Mouse (Mus musculus): Measurements from ENCODE around the gene Agrp. TPM values are rescaled to one million over a fixed set of nuclear protein-coding genes. Genes with fewer than 3 reads are reported as not detected.

Agrp gene
- 0.71 and 1.1 TPM in 2 replicates for total RNA-seq (2012; rRNA removed)

DNA sequence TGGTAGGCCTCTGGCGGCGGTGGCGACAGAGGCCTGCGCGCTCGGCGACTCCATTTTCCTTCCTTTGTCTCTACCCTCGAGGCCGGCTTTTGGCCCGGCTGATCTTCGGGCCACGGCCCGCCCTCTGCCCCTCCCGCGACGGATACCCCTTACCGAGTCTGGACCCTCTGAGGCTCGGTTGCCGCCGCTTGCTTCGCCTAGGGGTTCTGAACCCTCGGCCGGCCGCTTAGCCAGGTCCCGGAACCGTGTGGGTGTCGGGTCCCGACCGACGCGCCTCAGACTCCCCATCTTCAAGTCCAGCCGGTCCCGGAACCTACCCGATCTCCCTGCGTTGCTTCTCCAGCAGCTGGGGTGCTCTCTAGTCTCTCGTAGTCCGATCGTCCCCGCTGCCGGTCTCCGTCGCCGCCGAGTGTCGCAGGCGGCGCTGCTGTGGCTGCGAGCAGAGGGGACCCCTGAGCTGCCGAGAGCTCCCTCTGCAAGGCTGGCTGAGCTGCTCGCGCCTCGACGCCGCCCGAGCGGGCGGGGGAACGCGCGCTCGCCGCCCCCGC is at the start of gene Agrp:
TSS of gene Agrp (minus strand) at position 431 of the 548 bp plus-strand sequence.
- in situ Hi-C loops (cut with MboI; ENCODE audit: low sequenced_read_pairs in 2 of 2, unreplicated experiment in 2 of 2): no loop called here
- Histone ChIP-seq H3K9me3 (ENCODE audit: control insufficient read depth, insufficient read depth, low read depth, low read length) (no peaks in the 10 kb centered on the region), H3K4me3 (ENCODE audit: insufficient read depth in 1 of 2, low read depth in 1 of 2, low read length in 2 of 2, poor library complexity in 1 of 2, severe bottlenecking in 1 of 2) (peak within 1 kb of the TSS; percentile 97 to 100), H3K4me1 (ENCODE audit: control insufficient read depth in 2 of 2, insufficient read depth in 2 of 2, low read length in 2 of 2, poor library complexity in 1 of 2) (peaks cover 6 to 7% of the 10 kb centered on the region in 2 experiments; a peak in 2 of 4 replicates), H3K27ac (ENCODE audit: insufficient read depth, low read depth, low read length, poor library complexity, severe bottlenecking) (peak within 1 kb of the TSS; percentile 98), H3K36me3 (ENCODE audit: control insufficient read depth, insufficient read depth, low read length, poor library complexity, severe bottlenecking) (no peaks in the 10 kb centered on the region), H3K9ac (ENCODE audit: insufficient read depth, low read depth, low read length, poor library complexity, severe bottlenecking) (peak within 1 kb of the TSS; percentile 99)
- DNase-seq (ENCODE audit: low read depth, low spot score): no peak
- TF ChIP-seq MAFK (IDR thresholded peaks at IDR 0.05; ENCODE audit: insufficient read depth, low read depth, low read length) (no peak), HCFC1 (IDR thresholded peaks at IDR 0.05; ENCODE audit: borderline replicate concordance, insufficient read depth, low read length) (no peak)

DNA sequence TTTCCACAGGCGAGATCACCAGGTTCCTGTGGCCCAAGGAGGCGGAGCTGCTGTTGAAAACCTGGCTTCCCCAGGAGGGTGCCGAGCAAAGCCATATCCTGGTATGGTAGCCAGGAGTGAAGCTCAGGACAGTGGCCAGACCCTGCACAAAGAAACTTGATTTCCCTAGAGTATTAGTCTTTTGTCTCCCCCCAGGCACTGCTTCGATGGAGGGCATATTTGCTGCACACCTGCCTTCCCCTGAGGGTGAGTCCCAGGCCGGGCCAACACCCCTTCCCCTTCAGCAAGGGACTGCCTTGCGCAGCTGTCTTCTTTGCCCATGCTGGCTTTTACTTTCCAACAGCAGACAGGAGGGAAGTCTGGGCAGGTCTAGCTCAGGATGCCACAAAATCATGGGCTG is 49.4 kb upstream of the Agrp start:
- H3K36me3 ChIP-seq (ENCODE audit: control insufficient read depth, insufficient read depth, low read length, poor library complexity, severe bottlenecking): peaks cover 7% of the 10 kb centered on the region
- H3K27ac ChIP-seq (ENCODE audit: insufficient read depth, low read depth, low read length, poor library complexity, severe bottlenecking): no peak overlapping the region
- in situ Hi-C loops (cut with MboI; ENCODE audit: low sequenced_read_pairs in 2 of 2, unreplicated experiment in 2 of 2): no loop called here
- TF ChIP-seq CHD2 (IDR thresholded peaks at IDR 0.05; ENCODE audit: low read depth, low read length) (no peak), ZNF384 (IDR thresholded peaks at IDR 0.05; ENCODE audit: low read depth, low read length) (no peak), HCFC1 (IDR thresholded peaks at IDR 0.05; ENCODE audit: borderline replicate concordance, insufficient read depth, low read length) (no peak), MAFK (IDR thresholded peaks at IDR 0.05; ENCODE audit: insufficient read depth, low read depth, low read length) (no peak), ZC3H11A (IDR thresholded peaks at IDR 0.05; ENCODE audit: borderline replicate concordance, low read depth, low read length) (no peak)
- peak overlapping the region; percentile 54 for H3K9ac ChIP-seq (ENCODE audit: insufficient read depth, low read depth, low read length, poor library complexity, severe bottlenecking)
- peaks cover 3 to 14% of the 10 kb centered on the region in 2 experiments; a peak in 3 of 4 replicates for H3K4me1 ChIP-seq (ENCODE audit: control insufficient read depth in 2 of 2, insufficient read depth in 2 of 2, low read length in 2 of 2, poor library complexity in 1 of 2)
- H3K9me3 ChIP-seq (ENCODE audit: control insufficient read depth, insufficient read depth, low read depth, low read length): no peaks in the 10 kb centered on the region
- peak overlapping the region; percentile 50 to 56; a peak in 3 of 4 replicates for H3K4me3 ChIP-seq (ENCODE audit: insufficient read depth in 1 of 2, low read depth in 1 of 2, low read length in 2 of 2, poor library complexity in 1 of 2, severe bottlenecking in 1 of 2)
- DNase-seq (ENCODE audit: low read depth, low spot score): no peak

DNA sequence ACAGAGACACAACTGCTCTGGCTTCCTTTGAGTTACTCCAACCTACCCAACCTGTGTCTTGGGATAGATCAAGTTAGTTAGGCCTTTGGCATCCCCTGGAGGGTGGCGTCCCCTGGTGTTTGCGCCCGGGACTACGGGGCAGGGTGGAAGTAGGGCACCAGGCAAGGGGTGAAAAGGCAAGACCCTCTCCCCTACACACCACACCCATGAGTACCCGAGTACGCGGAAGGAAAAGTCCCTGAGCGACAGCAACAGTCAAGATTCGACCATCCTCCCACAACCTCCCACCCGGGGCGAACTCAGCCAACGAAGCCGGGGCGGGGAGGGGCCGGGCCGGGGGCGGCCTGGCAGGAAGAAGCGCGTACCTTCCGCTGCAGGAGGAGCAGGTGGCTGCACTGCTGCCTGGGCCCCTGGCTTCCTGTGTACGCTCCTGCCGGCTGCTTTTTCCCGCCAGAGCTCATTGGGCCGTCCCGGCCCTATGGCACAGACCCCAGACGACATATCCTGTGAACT is 48.7 kb upstream of the Agrp start, which contains the start of gene Carmil2:
TSS of gene Carmil2 (plus strand) at position 479 of the 513 bp plus-strand sequence.
- Histone ChIP-seq H3K36me3 (ENCODE audit: control insufficient read depth, insufficient read depth, low read length, poor library complexity, severe bottlenecking) (peaks cover 12% of the 10 kb centered on the region), H3K27ac (ENCODE audit: insufficient read depth, low read depth, low read length, poor library complexity, severe bottlenecking) (peak within 1 kb of the TSS; percentile 47; the same call in 1 of the 2 replicates), H3K9ac (ENCODE audit: insufficient read depth, low read depth, low read length, poor library complexity, severe bottlenecking) (peak within 1 kb of the TSS; percentile 54), H3K4me1 (ENCODE audit: control insufficient read depth in 2 of 2, insufficient read depth in 2 of 2, low read length in 2 of 2, poor library complexity in 1 of 2) (peaks cover 3 to 14% of the 10 kb centered on the region in 2 experiments; a peak in 3 of 4 replicates), H3K9me3 (ENCODE audit: control insufficient read depth, insufficient read depth, low read depth, low read length) (no peaks in the 10 kb centered on the region), H3K4me3 (ENCODE audit: insufficient read depth in 1 of 2, low read depth in 1 of 2, low read length in 2 of 2, poor library complexity in 1 of 2, severe bottlenecking in 1 of 2) (peak within 1 kb of the TSS; percentile 50 to 56)
- TF ChIP-seq HCFC1 (IDR thresholded peaks at IDR 0.05; ENCODE audit: borderline replicate concordance, insufficient read depth, low read length) (peak; percentile 39; the same call in 1 of the 2 replicates), ZC3H11A (IDR thresholded peaks at IDR 0.05; ENCODE audit: borderline replicate concordance, low read depth, low read length) (peak; percentile 68; the same call in 1 of the 2 replicates), ZNF384 (IDR thresholded peaks at IDR 0.05; ENCODE audit: low read depth, low read length) (no peak)
- in situ Hi-C loops (cut with MboI; ENCODE audit: low sequenced_read_pairs in 2 of 2, unreplicated experiment in 2 of 2): no loop called here
- DNase-seq (ENCODE audit: low read depth, low spot score): no peak

DNA sequence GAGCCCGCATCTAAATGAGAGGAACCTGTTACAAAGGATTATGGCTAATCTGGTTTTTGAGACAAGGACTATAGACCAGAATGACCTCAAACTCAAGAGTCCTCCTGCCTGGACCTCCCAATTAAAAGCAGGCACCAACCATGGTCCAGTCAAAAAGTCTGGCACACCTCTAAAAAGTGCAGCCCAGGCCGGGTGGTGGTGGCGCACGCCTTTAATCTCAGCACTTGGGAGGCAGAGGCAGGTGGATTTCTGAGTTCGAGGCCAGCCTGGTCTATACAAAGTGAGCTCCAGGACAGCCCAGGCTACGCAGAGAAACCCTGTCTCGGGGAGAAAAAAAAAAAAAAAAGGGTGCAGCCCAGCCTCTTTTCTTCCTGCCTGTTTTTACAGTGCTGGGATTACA is 48.1 kb upstream of the Agrp start:
- H3K9ac ChIP-seq (ENCODE audit: insufficient read depth, low read depth, low read length, poor library complexity, severe bottlenecking): peak overlapping the region; percentile 54; the same call in 1 of the 2 replicates
- peaks cover 17% of the 10 kb centered on the region for H3K36me3 ChIP-seq (ENCODE audit: control insufficient read depth, insufficient read depth, low read length, poor library complexity, severe bottlenecking)
- in situ Hi-C loops (cut with MboI; ENCODE audit: low sequenced_read_pairs in 2 of 2, unreplicated experiment in 2 of 2): no loop called here
- DNase-seq (ENCODE audit: low read depth, low spot score): no peak
- peaks cover 3 to 14% of the 10 kb centered on the region in 2 experiments; a peak in 3 of 4 replicates for H3K4me1 ChIP-seq (ENCODE audit: control insufficient read depth in 2 of 2, insufficient read depth in 2 of 2, low read length in 2 of 2, poor library complexity in 1 of 2)
- H3K9me3 ChIP-seq (ENCODE audit: control insufficient read depth, insufficient read depth, low read depth, low read length): no peaks in the 10 kb centered on the region
- TF ChIP-seq ZNF384 (IDR thresholded peaks at IDR 0.05; ENCODE audit: low read depth, low read length) (0 out of 2 replicates have a peak, but pooled peaks have one; percentile 9), MAFK (IDR thresholded peaks at IDR 0.05; ENCODE audit: insufficient read depth, low read depth, low read length) (no peak)
- peak overlapping the region in 1 of 2 experiments; percentile 50; a peak in 1 of 4 replicates for H3K4me3 ChIP-seq (ENCODE audit: insufficient read depth in 1 of 2, low read depth in 1 of 2, low read length in 2 of 2, poor library complexity in 1 of 2, severe bottlenecking in 1 of 2)
- H3K27ac ChIP-seq (ENCODE audit: insufficient read depth, low read depth, low read length, poor library complexity, severe bottlenecking): no peak overlapping the region

Measured in ES-E14 (cell line).